Mouse (Mus musculus) E14TG2a.4 (cell line): ENCODE results near the gene Tlcd1.

Source experiments
- CTCF ChIP-seq: conservative IDR thresholded peaks from 2 replicates; pipeline ENCODE4 v1.5.1; 2014; ENCODE audit warnings: low read length
- NANOG ChIP-seq: IDR thresholded peaks from 2 replicates; pipeline ENCODE4 v1.6.1; 2014; ENCODE audit warnings: borderline replicate concordance, low read length, mixed read lengths
- POU5F1 ChIP-seq: IDR thresholded peaks from 2 replicates; pipeline ENCODE4 v1.6.1; 2014; ENCODE audit warnings: low read length, borderline replicate concordance

GRCm38 (mm10) chr11:78182961-78183844, 6.7 kb downstream of the Tlcd1 start, which contains the start of gene Rpl23a:
- TF ChIP-seq CTCF: no peak
- TF ChIP-seq POU5F1: no peak
- TF ChIP-seq NANOG: no peak
